Mouse (Mus musculus): ENCODE data around the gene Gm10192.

DNA sequence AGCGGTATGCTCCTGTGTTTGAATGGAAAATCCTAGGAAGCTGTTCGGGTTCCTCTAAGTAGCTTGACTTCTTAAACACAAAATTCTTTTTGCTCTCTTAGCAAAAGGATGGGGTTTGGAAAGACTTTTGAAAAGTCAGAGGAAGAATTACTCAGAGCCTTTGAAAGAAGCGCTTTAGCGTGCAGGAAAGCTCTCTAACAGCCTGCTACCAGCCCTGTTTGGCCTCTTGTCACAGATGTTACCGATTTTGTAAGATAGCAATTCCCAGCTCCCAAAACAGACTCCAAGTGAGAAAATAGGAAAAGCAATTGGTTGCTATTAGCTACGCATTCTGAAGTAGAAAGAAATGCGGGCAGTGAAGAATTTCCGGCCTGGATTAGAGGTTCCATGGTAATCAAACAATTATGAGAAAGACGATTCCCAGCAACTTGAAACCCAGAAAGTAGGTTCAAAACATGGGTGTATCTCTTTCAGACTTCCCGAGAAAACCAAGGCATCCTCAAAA lies 26.1 kb downstream of the Gm10192 start:
- TF ChIP-seq CTCF (IDR thresholded peaks at IDR 0.05; ENCODE audit: low read depth) (no peak), EP300 (IDR thresholded peaks at IDR 0.05; ENCODE audit: low read depth) (no peak)

Data from liver, embryonic 14.5 days (tissue).